Mouse (Mus musculus) neural tube, embryonic 15.5 days (tissue): ENCODE data around the gene Nob1. TPM values are rescaled to one million over a fixed set of nuclear protein-coding genes. Genes with fewer than 3 reads are reported as not detected.

ENCODE experiments used
- ATAC-seq: fragments of 200-750 bp; cut with Nextera tagmentation; 2 replicates; pipeline ENCODE4 v1.8.0; 2017; ENCODE audit warnings: mild to moderate bottlenecking, moderate TSS enrichment, moderate library complexity; ENCODE audit not compliant: low FRiP score
- H3K27ac ChIP-seq: fragments of 300-500 bp; sonication (generic); replicated peaks from 2 replicates; pipeline ENCODE4 v1.5.1; 2015; ENCODE audit warnings: mild to moderate bottlenecking, inconsistent platforms
- H3K27me3 ChIP-seq: fragments of 300-500 bp; sonication (generic); replicated peaks from 2 replicates; pipeline ENCODE4 v1.6.1; 2015; ENCODE audit warnings: inconsistent platforms
- H3K36me3 ChIP-seq: fragments of 300-500 bp; sonication (generic); 2 replicates; pipeline ENCODE4 v1.6.1; 2015; ENCODE audit warnings: inconsistent platforms
- H3K4me1 ChIP-seq: fragments of 300-500 bp; sonication (generic); 2 replicates; pipeline ENCODE4 v1.6.1; 2015; ENCODE audit warnings: inconsistent platforms
- H3K4me2 ChIP-seq: fragments of 300-500 bp; sonication (generic); 2 replicates; pipeline ENCODE4 v1.6.1; 2015; ENCODE audit warnings: inconsistent platforms, mild to moderate bottlenecking, moderate library complexity
- H3K4me3 ChIP-seq: fragments of 300-500 bp; sonication (generic); replicated peaks from 2 replicates; pipeline ENCODE4 v1.5.1; 2015; ENCODE audit warnings: mild to moderate bottlenecking, inconsistent platforms
- H3K9ac ChIP-seq: fragments of 300-500 bp; sonication (generic); replicated peaks from 2 replicates; pipeline ENCODE4 v1.6.1; 2015; ENCODE audit warnings: mild to moderate bottlenecking, inconsistent platforms
- H3K9me3 ChIP-seq: fragments of 300-500 bp; sonication (generic); replicated peaks from 2 replicates; pipeline ENCODE4 v1.6.1; 2016; ENCODE audit warnings: inconsistent platforms
- WGBS: fragments of 180-500 bp; shearing (Covaris S2); methylation state at CpG from one replicate; pipeline ENCODE4 v1.1.7; 2015; ENCODE audit warnings: mixed read lengths; 5-methylcytosine and 5-hydroxymethylcytosine counted together
- polyA plus RNA-seq: library from polyadenylated mRNA; unstranded; fragments of >200 nt; fragmentation: Nextera tagmentation; extraction: Ambion mirVana; gene quantifications from 2 replicates; pipeline ENCODE4 v1.2.1, GENCODE M21; 2015

Nob1 gene
- polyA plus RNA-seq, 1 experiment from 2014 or later, result 64.2 TPM

DNA sequence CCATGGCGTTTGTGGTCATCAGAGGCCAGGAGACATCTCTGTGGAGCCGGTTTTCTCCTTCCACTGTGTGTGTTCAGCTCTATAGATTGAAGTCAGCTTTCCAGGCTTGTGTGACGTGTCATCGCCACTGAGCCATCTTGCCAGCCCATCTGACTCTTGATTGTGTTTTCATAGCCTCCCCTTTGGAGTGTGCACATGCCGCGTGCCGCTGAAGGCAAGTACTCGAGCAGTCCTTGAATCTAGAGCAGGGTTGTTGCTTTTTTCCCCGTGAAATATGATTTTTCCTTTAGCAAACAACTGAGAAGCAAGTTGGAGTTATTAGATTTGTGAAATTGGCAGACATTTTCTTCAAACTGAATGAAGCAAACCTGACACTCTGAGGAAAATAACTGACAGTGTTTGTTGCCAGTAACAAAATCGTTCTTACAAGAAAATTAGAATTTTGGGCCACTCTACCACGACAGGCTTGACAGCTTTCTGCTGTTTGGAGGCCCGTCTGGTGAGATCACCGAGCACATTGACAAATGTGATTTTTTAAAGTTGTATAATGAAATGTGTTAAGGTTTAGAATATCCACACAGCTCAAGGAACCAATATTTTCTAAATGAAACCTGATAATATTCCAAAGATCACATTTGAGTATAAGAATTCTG, 26.7 kb upstream of the Nob1 start:
- ATAC-seq, result no peak
- no peaks in the 10 kb centered on the region for H3K27me3 ChIP-seq
- 89% methylated on average over 13 of the region's 13 CpGs for WGBS

DNA sequence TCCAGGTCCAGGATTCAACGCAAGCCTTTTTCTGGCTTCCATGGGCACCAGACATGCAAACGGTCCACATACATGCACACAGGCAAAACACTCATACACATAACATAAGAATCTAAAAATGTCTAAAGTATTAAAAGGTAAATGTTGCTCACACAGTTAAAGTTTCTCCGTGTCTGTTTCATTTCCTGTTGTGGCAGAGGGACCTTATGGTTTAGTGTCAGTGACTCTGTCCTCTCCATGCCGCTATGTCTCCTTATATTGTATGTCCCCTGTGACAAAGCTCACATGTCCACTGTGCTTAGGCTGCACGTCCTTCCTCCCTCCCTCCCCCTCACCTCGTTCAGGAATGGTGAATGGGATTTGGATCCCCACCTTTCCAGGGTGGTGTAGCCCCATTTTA, 24.8 kb upstream of the Nob1 start:
- Histone ChIP-seq H3K36me3 (peaks cover 12% of the 10 kb centered on the region), H3K27ac (no peak overlapping the region), H3K27me3 (no peaks in the 10 kb centered on the region), H3K9ac (no peak overlapping the region), H3K4me3 (no peak overlapping the region), H3K9me3 (no peaks in the 10 kb centered on the region), H3K4me2 (no peak overlapping the region), H3K4me1 (no peaks in the 10 kb centered on the region)
- 84% methylated on average over 6 of the region's 6 CpGs for WGBS
- no peak for ATAC-seq

More for the DNA sequence above, 26.7 kb upstream of the Nob1 start:
- no peak overlapping the region for H3K9ac ChIP-seq
- H3K4me3 ChIP-seq, result no peak overlapping the region
- H3K27ac ChIP-seq, result no peak overlapping the region
- H3K4me1 ChIP-seq, result no peaks in the 10 kb centered on the region
- no peak overlapping the region for H3K4me2 ChIP-seq
- H3K9me3 ChIP-seq, result no peaks in the 10 kb centered on the region
- peaks cover 15% of the 10 kb centered on the region for H3K36me3 ChIP-seq

DNA sequence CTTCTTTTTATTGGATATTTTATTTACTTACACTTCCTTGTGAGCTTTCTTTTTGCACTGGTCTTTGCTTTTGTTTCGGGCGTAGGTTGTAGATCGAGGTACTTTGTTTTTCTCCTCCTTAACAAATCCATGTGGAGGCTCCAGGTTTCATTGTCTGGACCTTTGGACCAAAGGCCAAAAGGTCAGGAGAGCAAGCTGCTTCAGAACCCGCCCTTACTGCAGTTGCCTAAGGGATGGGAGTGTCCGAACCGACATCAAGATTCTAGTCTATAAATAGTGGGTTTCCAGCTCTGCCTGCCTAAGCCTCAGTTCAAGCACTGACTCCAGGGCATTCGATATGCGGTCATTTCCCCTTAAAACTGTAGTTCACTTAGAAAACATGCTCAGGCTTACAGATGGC, 24.3 kb upstream of the Nob1 start:
- Histone ChIP-seq H3K27me3 (no peaks in the 10 kb centered on the region), H3K27ac (no peak overlapping the region), H3K9ac (no peak overlapping the region), H3K36me3 (peaks cover 12% of the 10 kb centered on the region), H3K4me2 (no peak overlapping the region), H3K4me1 (no peaks in the 10 kb centered on the region), H3K4me3 (no peak overlapping the region), H3K9me3 (no peaks in the 10 kb centered on the region)
- no peak for ATAC-seq
- WGBS, result 37% methylated on average over 8 of the region's 8 CpGs

DNA sequence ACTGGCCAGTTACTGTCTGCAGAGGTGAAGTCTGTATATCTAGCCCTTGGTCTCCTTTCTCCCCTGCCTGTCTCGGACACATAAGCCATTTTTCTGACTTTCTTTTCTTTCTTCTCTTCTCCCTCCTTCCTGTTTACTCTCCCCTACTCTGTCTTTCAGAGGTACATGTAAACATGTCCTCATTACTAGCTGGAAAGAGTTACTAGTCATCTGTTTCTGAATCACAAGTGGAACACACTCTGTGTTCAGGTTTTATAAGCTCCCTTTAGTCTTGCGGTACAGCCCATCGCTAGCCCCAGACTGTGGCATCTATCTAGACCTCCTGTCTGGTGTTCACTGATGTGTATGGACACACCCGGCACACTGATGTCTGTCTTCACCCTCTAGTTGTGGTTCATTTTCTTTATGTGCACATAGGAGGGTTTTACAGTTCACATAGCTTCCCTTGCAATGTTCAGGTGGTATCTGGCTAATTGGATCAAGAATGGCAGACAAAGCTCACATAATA, 23.6 kb upstream of the Nob1 start:
- no peaks in the 10 kb centered on the region for H3K9me3 ChIP-seq
- peaks cover 7% of the 10 kb centered on the region for H3K36me3 ChIP-seq
- 62% methylated on average over 4 of the region's 4 CpGs for WGBS
- H3K27me3 ChIP-seq, result no peaks in the 10 kb centered on the region
- ATAC-seq, result no peak
- H3K9ac ChIP-seq, result no peak overlapping the region
- no peak overlapping the region for H3K4me3 ChIP-seq
- no peaks in the 10 kb centered on the region for H3K4me1 ChIP-seq
- H3K27ac ChIP-seq, result no peak overlapping the region
- H3K4me2 ChIP-seq, result no peak overlapping the region

DNA sequence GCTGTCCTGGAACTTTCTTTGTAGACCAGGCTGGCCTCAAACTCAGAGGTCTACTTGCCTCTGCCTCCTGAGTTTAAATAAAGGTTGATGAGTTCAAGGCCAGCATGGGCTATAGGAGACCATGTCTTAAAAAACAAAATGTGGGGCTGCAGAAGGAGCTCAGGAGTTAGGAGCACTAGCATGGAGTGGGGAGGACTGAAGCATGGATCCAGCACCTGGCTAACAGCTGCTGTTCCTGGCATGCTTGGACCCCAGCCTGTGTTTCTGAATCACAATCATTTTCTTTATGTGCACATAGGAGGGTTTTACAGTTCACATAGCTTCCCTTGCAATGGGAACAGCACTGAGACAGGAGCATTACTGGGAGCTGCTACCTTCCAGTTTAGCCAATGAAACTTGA, 22.9 kb upstream of the Nob1 start:
- Histone ChIP-seq H3K4me3 (no peak overlapping the region), H3K27ac (no peak overlapping the region), H3K9ac (no peak overlapping the region)

DNA sequence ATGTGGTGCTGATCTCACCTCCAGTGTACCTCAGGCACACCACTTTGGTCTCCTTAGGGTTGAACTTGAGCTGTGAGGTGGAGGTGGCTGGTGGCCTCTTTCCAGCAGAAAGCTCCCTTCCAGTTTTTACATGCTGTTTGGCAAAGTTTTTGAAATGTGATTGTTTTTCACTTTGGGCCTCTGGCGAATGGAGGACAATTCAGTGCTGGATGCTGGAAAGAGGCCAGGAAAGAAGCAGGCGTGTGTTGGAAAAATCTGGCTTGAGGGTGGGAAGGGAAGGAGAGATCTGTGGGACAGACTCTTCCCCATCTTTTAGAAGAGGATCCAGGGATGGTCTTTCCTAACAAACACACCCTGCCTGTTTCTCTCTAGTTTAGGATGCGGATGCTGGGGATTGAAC, 19.8 kb upstream of the Nob1 start:
- no peaks in the 10 kb centered on the region for H3K36me3 ChIP-seq
- no peak overlapping the region for H3K9ac ChIP-seq
- no peaks in the 10 kb centered on the region for H3K9me3 ChIP-seq
- WGBS, result 82% methylated on average over 3 of the region's 3 CpGs
- ATAC-seq, result no peak
- H3K27ac ChIP-seq, result no peak overlapping the region
- H3K4me2 ChIP-seq, result no peak overlapping the region
- no peaks in the 10 kb centered on the region for H3K4me1 ChIP-seq
- no peak overlapping the region for H3K4me3 ChIP-seq
- no peaks in the 10 kb centered on the region for H3K27me3 ChIP-seq

More for the DNA sequence above, 22.9 kb upstream of the Nob1 start:
- H3K27me3 ChIP-seq, result no peaks in the 10 kb centered on the region
- ATAC-seq, result no peak
- H3K4me1 ChIP-seq, result no peaks in the 10 kb centered on the region
- H3K9me3 ChIP-seq, result no peaks in the 10 kb centered on the region
- no peak overlapping the region for H3K4me2 ChIP-seq
- no peaks in the 10 kb centered on the region for H3K36me3 ChIP-seq

DNA sequence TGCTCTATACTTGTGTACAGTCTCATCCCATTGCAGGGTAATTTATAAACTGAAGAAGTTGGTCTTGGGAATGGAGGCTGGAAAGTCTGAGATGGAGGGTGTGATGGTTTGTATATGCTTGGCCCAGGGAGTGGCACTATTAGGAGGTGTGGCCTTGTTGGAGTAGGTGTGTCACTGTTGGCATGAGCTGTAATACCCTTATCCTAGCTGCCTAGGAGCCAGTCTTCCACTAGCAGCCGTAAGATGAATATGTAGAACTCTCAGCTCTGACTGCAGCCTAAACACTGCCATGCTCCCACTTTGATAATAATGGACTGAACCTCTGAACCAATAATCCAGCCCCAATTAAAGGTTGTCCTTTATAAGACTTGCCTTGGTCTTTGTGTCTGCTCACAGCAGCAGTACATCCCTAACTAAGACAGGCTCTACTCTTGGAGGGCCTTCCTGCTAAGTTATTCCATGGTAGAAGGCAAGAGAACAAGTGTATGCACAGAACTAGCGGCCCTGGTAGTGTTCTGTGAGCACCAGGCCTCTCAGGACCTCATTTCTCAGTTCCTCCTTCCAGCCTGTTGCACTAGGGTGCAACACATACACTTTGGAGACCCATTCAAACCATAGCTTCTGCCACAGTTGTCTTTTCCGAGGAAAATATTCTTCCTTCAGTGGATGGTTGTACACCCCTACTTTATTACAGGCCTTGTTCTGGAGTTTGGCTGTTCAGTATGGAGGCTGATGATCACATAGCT, 15.2 kb upstream of the Nob1 start:
- Histone ChIP-seq H3K27me3 (no peaks in the 10 kb centered on the region), H3K4me3 (no peak overlapping the region), H3K36me3 (no peaks in the 10 kb centered on the region), H3K27ac (no peak overlapping the region), H3K9ac (no peak overlapping the region), H3K9me3 (no peaks in the 10 kb centered on the region), H3K4me1 (peaks cover 24% of the 10 kb centered on the region), H3K4me2 (no peak overlapping the region)
- WGBS, result 95% methylated on average over 3 of the region's 3 CpGs
- ATAC-seq, result no peak

DNA sequence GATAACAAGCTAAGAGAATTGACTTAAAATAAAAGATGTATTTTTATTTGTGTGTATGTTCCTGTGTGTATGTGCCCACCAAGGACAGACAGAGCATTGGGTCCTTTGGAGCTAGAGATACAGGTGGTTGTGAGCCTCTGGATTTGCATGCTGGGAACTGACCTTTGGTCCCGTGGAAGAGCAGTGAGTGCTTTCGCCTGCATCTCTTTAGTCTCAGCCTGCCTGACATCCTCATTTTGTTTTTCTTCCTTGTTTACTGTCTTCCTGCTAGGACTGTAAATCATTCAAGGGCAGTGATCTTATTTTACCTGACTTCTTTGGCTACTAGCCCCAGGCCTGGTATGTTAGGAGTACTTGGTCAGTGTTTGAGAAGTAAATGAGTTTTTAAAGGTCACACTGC, 12.9 kb upstream of the Nob1 start:
- H3K4me1 ChIP-seq, result peaks cover 24% of the 10 kb centered on the region
- no peak overlapping the region for H3K27ac ChIP-seq
- no peak overlapping the region for H3K4me3 ChIP-seq
- no peaks in the 10 kb centered on the region for H3K27me3 ChIP-seq
- 63% methylated on average over 2 of the region's 2 CpGs for WGBS
- H3K36me3 ChIP-seq, result no peaks in the 10 kb centered on the region
- no peak overlapping the region for H3K9ac ChIP-seq
- H3K4me2 ChIP-seq, result peak overlapping the region; percentile 77; the same call in 1 of the 2 replicates
- no peaks in the 10 kb centered on the region for H3K9me3 ChIP-seq
- no peak for ATAC-seq

DNA sequence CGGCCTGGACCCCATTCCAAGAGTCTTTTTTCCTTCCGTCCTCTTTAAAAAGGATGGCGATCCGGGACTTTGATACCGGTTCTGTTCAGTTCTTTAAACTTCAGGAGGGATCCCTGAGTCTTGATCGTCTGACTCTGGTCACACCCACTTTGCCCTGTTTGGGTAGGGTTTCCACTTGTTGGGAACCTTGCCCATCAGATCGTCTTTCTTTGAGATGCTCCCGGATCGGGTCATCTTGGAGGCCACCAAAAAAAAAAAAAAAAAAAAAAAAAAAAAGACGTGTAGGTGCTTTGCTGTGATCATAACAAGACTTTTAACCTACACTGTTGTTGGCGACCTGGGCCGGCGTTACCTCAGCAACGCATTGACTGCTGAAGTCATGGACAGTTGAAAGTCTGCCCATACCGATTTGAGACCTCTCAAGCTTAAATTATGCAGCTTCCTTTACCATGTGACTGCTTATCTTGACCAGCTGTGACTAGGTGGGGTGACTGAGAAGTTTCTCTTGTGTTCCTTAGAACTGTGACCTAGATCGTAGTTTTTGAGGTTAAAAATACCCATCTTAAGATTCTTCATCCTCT, 12.1 kb upstream of the Nob1 start:
- peak; percentile 30 for ATAC-seq
- no peaks in the 10 kb centered on the region for H3K36me3 ChIP-seq
- peaks cover 24% of the 10 kb centered on the region for H3K4me1 ChIP-seq
- WGBS, result 8% methylated on average over 16 of the region's 16 CpGs
- no peaks in the 10 kb centered on the region for H3K9me3 ChIP-seq
- peak overlapping the region; percentile 85 for H3K27ac ChIP-seq
- H3K27me3 ChIP-seq, result no peaks in the 10 kb centered on the region
- peak overlapping the region; percentile 70 for H3K9ac ChIP-seq
- peak overlapping the region; percentile 86 for H3K4me3 ChIP-seq
- H3K4me2 ChIP-seq, result peak overlapping the region; percentile 77

DNA sequence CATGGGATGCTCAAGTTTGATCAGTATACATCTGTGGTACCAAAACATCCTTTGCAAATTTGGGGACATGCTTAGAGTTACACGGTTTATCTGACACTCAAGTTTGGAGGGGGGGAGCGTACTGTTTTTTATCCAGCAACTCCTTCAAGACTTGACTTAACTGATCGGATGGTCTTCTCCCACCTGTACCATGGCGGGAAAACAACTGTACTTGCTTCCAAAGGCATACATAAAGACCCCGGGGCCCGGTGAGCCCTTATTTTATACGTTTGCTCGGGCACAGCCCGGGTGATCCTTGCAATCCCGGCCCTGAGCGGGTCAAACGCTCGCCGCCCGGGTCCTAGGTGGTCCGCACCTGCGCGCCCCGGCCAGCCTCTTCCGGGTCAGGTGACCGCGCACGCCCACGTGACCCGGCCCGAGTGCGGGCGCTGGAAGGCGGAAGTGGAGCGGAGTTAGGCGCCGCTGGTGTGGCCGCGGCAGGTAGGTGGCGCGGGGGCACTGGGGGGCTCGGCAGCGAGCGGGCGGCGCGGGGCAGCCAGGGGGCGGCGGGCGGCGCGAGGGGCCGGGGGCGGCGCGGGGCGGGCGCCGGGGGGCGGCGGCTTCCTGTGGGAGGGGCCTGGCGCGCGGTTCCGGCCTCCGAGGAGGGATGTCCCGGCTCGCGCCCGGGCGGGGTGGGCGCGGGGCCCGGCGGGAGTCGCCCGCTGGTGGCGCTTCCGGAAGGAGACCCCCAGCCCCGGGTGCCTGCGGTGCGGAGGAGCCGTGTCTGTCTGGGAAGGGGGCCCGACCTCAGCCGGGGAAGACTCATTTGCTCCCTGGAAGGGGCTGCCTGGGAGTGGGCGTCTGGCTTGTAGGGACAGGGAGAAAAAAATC, 11.3 kb upstream of the Nob1 start, which contains the start of gene Wwp2:
Gene Wwp2, plus strand, starts transcription at position 404 of the 870 bp plus-strand sequence.
- Histone ChIP-seq H3K27ac (peak within 1 kb of the TSS; percentile 85), H3K36me3 (no peaks in the 10 kb centered on the region), H3K4me2 (peak within 1 kb of the TSS; percentile 77), H3K27me3 (no peaks in the 10 kb centered on the region), H3K9me3 (no peaks in the 10 kb centered on the region), H3K9ac (peak within 1 kb of the TSS; percentile 70), H3K4me3 (peak within 1 kb of the TSS; percentile 86), H3K4me1 (peaks cover 24% of the 10 kb centered on the region)
- WGBS, result under 1% methylated on average over 66 of the region's 81 CpGs
- peak; percentile 93 for ATAC-seq

DNA sequence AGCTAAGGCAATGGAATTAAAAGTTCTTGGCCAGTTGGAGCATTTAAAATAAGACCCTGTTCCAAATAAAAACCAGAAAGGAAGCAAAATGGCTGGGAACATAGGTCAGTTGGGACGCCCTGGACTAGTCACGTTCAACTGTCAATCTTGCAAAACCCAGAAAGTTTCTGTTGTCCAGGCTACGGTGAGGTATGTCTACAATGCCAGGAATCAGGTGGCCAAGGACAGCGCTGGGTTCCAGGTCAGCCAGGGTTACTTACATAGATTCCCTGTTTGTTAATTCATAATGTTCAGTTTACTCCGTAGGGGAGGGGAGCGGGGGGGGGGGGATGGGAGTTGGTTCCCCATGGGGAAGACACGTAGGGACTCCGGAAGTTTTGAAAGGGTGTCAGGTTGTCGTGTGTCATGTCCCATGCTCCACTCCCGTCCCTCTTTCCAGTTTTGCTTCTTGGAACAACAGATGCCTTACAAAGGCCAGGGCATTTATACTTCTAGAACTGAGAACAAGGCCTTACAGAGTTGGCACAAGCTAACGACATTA, 10.6 kb upstream of the Nob1 start:
- Histone ChIP-seq H3K27me3 (no peaks in the 10 kb centered on the region), H3K27ac (no peak overlapping the region), H3K4me2 (peak overlapping the region; percentile 77), H3K9me3 (no peaks in the 10 kb centered on the region), H3K36me3 (no peaks in the 10 kb centered on the region), H3K9ac (peak overlapping the region; percentile 70; the same call in 1 of the 2 replicates), H3K4me1 (peaks cover 24% of the 10 kb centered on the region), H3K4me3 (peak overlapping the region; percentile 86)
- ATAC-seq, result no peak
- WGBS, result 37% methylated on average over 11 of the region's 11 CpGs
